Mouse (Mus musculus): ENCODE data around the gene Ankrd22. TPM values are rescaled to one million over a fixed set of nuclear protein-coding genes. Genes with fewer than 3 reads are reported as not detected.

The Ankrd22 gene
- polyA plus RNA-seq, 1 experiment: not detected

- H3K4me1 ChIP-seq (ENCODE audit: control insufficient read depth, insufficient read depth, low read length): peaks cover 8% of the 10 kb centered on the region
- no peak overlapping the region for H3K27ac ChIP-seq (ENCODE audit: insufficient read depth, low read depth, low read length)
- TF ChIP-seq CTCF (IDR thresholded peaks at IDR 0.05; ENCODE audit: low read depth, low read length): no peak
- no peak for TF ChIP-seq POLR2A (IDR thresholded peaks at IDR 0.05; ENCODE audit: borderline replicate concordance, low read depth, low read length)
- no peak overlapping the region for H3K4me3 ChIP-seq (ENCODE audit: insufficient read depth, low read length)
These were observed 12.3 kb downstream of the Ankrd22 start for GRCm38 (mm10) chr19:34153263-34154144.

GRCm38 (mm10) chr19:34151909-34152308, 13.9 kb downstream of the Ankrd22 start:
- Histone ChIP-seq H3K27ac (ENCODE audit: insufficient read depth, low read depth, low read length) (no peak overlapping the region), H3K4me1 (ENCODE audit: control insufficient read depth, insufficient read depth, low read length) (peaks cover 10% of the 10 kb centered on the region), H3K4me3 (ENCODE audit: insufficient read depth, low read length) (no peak overlapping the region)
- no peak for TF ChIP-seq POLR2A (IDR thresholded peaks at IDR 0.05; ENCODE audit: borderline replicate concordance, low read depth, low read length)
- TF ChIP-seq CTCF (IDR thresholded peaks at IDR 0.05; ENCODE audit: low read depth, low read length): no peak

- Histone ChIP-seq H3K4me3 (ENCODE audit: insufficient read depth, low read length) (no peak overlapping the region), H3K4me1 (ENCODE audit: control insufficient read depth, insufficient read depth, low read length) (peaks cover 10% of the 10 kb centered on the region), H3K27ac (ENCODE audit: insufficient read depth, low read depth, low read length) (peak overlapping the region; percentile 36)
- no peak for TF ChIP-seq CTCF (IDR thresholded peaks at IDR 0.05; ENCODE audit: low read depth, low read length)
- TF ChIP-seq POLR2A (IDR thresholded peaks at IDR 0.05; ENCODE audit: borderline replicate concordance, low read depth, low read length): no peak
These were observed 17.4 kb downstream of the Ankrd22 start for GRCm38 (mm10) chr19:34148421-34148820.

GRCm38 (mm10) chr19:34139431-34140046, 26.3 kb downstream of the Ankrd22 start:
- TF ChIP-seq CTCF (IDR thresholded peaks at IDR 0.05; ENCODE audit: low read depth, low read length) (no peak), POLR2A (IDR thresholded peaks at IDR 0.05; ENCODE audit: borderline replicate concordance, low read depth, low read length) (no peak)
- Histone ChIP-seq H3K27ac (ENCODE audit: insufficient read depth, low read depth, low read length) (no peak overlapping the region), H3K4me1 (ENCODE audit: control insufficient read depth, insufficient read depth, low read length) (no peaks in the 10 kb centered on the region), H3K4me3 (ENCODE audit: insufficient read depth, low read length) (no peak overlapping the region)

- Histone ChIP-seq H3K4me1 (ENCODE audit: control insufficient read depth, insufficient read depth, low read length) (no peaks in the 10 kb centered on the region), H3K4me3 (ENCODE audit: insufficient read depth, low read length) (no peak overlapping the region), H3K27ac (ENCODE audit: insufficient read depth, low read depth, low read length) (no peak overlapping the region)
- TF ChIP-seq POLR2A (IDR thresholded peaks at IDR 0.05; ENCODE audit: borderline replicate concordance, low read depth, low read length) (no peak), CTCF (IDR thresholded peaks at IDR 0.05; ENCODE audit: low read depth, low read length) (no peak)
These were observed 27.0 kb downstream of the Ankrd22 start for GRCm38 (mm10) chr19:34138720-34139430.

- TF ChIP-seq CTCF (IDR thresholded peaks at IDR 0.05; ENCODE audit: low read depth, low read length): no peak
- TF ChIP-seq POLR2A (IDR thresholded peaks at IDR 0.05; ENCODE audit: borderline replicate concordance, low read depth, low read length): no peak
- Histone ChIP-seq H3K27ac (ENCODE audit: insufficient read depth, low read depth, low read length) (no peak overlapping the region), H3K4me1 (ENCODE audit: control insufficient read depth, insufficient read depth, low read length) (no peaks in the 10 kb centered on the region), H3K4me3 (ENCODE audit: insufficient read depth, low read length) (no peak overlapping the region)
These were observed 45.6 kb downstream of the Ankrd22 start for GRCm38 (mm10) chr19:34120107-34120731.

GRCm38 (mm10) chr19:34119653-34120052, 46.2 kb downstream of the Ankrd22 start:
- TF ChIP-seq POLR2A (IDR thresholded peaks at IDR 0.05; ENCODE audit: borderline replicate concordance, low read depth, low read length) (no peak), CTCF (IDR thresholded peaks at IDR 0.05; ENCODE audit: low read depth, low read length) (no peak)
- Histone ChIP-seq H3K27ac (ENCODE audit: insufficient read depth, low read depth, low read length) (no peak overlapping the region), H3K4me3 (ENCODE audit: insufficient read depth, low read length) (no peak overlapping the region), H3K4me1 (ENCODE audit: control insufficient read depth, insufficient read depth, low read length) (no peaks in the 10 kb centered on the region)

- H3K4me3 ChIP-seq (ENCODE audit: insufficient read depth, low read length): no peak overlapping the region
- H3K4me1 ChIP-seq (ENCODE audit: control insufficient read depth, insufficient read depth, low read length): no peaks in the 10 kb centered on the region
- no peak overlapping the region for H3K27ac ChIP-seq (ENCODE audit: insufficient read depth, low read depth, low read length)
- TF ChIP-seq CTCF (IDR thresholded peaks at IDR 0.05; ENCODE audit: low read depth, low read length): no peak
- TF ChIP-seq POLR2A (IDR thresholded peaks at IDR 0.05; ENCODE audit: borderline replicate concordance, low read depth, low read length): no peak
These were observed 46.8 kb downstream of the Ankrd22 start for GRCm38 (mm10) chr19:34119102-34119501.

- TF ChIP-seq CTCF (IDR thresholded peaks at IDR 0.05; ENCODE audit: low read depth, low read length) (no peak), POLR2A (IDR thresholded peaks at IDR 0.05; ENCODE audit: borderline replicate concordance, low read depth, low read length) (no peak)
- Histone ChIP-seq H3K4me1 (ENCODE audit: control insufficient read depth, insufficient read depth, low read length) (no peaks in the 10 kb centered on the region), H3K4me3 (ENCODE audit: insufficient read depth, low read length) (no peak overlapping the region), H3K27ac (ENCODE audit: insufficient read depth, low read depth, low read length) (no peak overlapping the region)
These were observed 61.0 kb downstream of the Ankrd22 start for GRCm38 (mm10) chr19:34104841-34105240.
